Mouse (Mus musculus): ENCODE measurements around the gene Tcf7l1. TPM values are rescaled to one million over a fixed set of nuclear protein-coding genes. Genes with fewer than 3 reads are reported as not detected.

Tcf7l1 gene
- polyA plus RNA-seq, 1 experiment from 2014 or later, result 17.0 TPM

DNA sequence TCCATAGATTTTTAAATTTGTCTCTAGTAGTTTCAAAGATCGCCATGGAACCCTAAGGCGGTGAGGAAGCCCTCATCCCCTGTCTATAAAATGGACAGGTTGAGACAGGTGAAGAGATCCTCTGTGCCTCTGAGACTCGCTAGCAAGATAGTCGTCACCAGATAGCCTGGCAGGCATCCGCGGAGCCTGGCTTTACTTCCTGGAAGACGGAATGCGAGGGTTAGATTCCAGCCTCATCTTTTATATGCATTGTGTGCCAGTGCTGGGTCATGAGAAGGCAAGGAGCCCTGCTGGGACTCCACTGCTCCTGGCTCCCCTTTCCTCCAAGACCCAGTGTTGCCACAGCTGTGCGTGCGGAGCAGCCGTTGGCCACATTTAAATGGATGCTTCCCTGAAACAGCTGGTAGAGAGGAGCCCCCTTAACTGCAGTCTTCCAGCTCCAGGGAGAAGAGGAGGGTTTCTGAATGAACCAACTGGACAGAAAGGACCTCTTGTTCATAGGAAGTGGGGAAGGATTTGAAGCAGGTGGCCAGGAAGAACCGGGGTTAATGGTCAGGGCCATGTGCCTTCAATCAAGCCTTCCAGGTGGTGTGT is 141.0 kb downstream of the Tcf7l1 start:
- ATAC-seq (ENCODE audit: low FRiP score), result no peak
- Histone ChIP-seq H3K4me3 (ENCODE audit: low read depth, low read length) (no peak overlapping the region), H3K9me3 (ENCODE audit: control insufficient read depth, low read length) (no peaks in the 10 kb centered on the region), H3K4me2 (replicated peaks; ENCODE audit: low read depth, low read length) (no peak overlapping the region), H3K36me3 (ENCODE audit: control insufficient read depth, insufficient read depth, low read length) (no peaks in the 10 kb centered on the region), H3K9ac (ENCODE audit: low read depth, low read length) (no peak overlapping the region), H3K27me3 (ENCODE audit: control insufficient read depth, insufficient read depth, low read length) (no peaks in the 10 kb centered on the region), H3K4me1 (replicated peaks; ENCODE audit: control insufficient read depth, insufficient read depth, low read length) (no peaks in the 10 kb centered on the region), H3K27ac (ENCODE audit: low read depth, low read length) (no peak overlapping the region)
- no peak for DNase-seq (ENCODE audit: low spot score)
- WGBS, result 66% methylated on average over 12 of the region's 12 CpGs

- Histone ChIP-seq H3K27me3 (ENCODE audit: control insufficient read depth, insufficient read depth, low read length) (no peaks in the 10 kb centered on the region), H3K4me1 (replicated peaks; ENCODE audit: control insufficient read depth, insufficient read depth, low read length) (no peaks in the 10 kb centered on the region), H3K9me3 (ENCODE audit: control insufficient read depth, low read length) (no peaks in the 10 kb centered on the region), H3K4me3 (ENCODE audit: low read depth, low read length) (no peak overlapping the region), H3K36me3 (ENCODE audit: control insufficient read depth, insufficient read depth, low read length) (no peaks in the 10 kb centered on the region), H3K27ac (ENCODE audit: low read depth, low read length) (no peak overlapping the region), H3K4me2 (replicated peaks; ENCODE audit: low read depth, low read length) (no peak overlapping the region), H3K9ac (ENCODE audit: low read depth, low read length) (no peak overlapping the region)
- DNase-seq (ENCODE audit: low spot score) (peak; percentile 83), ATAC-seq (ENCODE audit: low FRiP score) (peak; percentile 61)
- 58% methylated on average over 10 of the region's 10 CpGs for WGBS
Measured at GRCm38 (mm10) chr6:72647383-72647820, 141.7 kb downstream of the Tcf7l1 start.

DNA sequence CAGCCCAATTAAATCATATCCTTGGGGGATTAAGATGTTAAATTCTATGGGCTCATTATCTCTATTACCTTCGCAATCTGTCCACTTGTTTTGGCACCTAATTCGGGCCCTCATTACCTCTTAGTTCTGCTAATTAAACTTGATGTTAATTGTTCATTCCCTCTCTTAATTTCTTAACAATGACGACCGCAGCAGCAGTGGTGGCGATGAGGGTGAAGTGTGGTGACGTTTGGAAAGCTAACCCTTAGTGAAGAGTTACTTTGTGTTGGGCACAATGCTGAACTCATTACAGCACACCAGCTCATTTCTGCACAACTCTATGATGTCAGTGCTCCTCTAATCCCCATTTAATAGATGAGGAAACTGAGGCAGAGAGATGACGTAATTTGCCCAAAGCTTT is 143.7 kb downstream of the Tcf7l1 start:
- DNase-seq (ENCODE audit: low spot score) (no peak), ATAC-seq (ENCODE audit: low FRiP score) (no peak)
- Histone ChIP-seq H3K36me3 (ENCODE audit: control insufficient read depth, insufficient read depth, low read length) (no peaks in the 10 kb centered on the region), H3K9ac (ENCODE audit: low read depth, low read length) (no peak overlapping the region), H3K9me3 (ENCODE audit: control insufficient read depth, low read length) (no peaks in the 10 kb centered on the region), H3K27ac (ENCODE audit: low read depth, low read length) (no peak overlapping the region), H3K4me1 (replicated peaks; ENCODE audit: control insufficient read depth, insufficient read depth, low read length) (no peaks in the 10 kb centered on the region), H3K27me3 (ENCODE audit: control insufficient read depth, insufficient read depth, low read length) (no peaks in the 10 kb centered on the region), H3K4me2 (replicated peaks; ENCODE audit: low read depth, low read length) (no peak overlapping the region), H3K4me3 (ENCODE audit: low read depth, low read length) (no peak overlapping the region)
- 87% methylated on average over 7 of the region's 7 CpGs for WGBS

DNA sequence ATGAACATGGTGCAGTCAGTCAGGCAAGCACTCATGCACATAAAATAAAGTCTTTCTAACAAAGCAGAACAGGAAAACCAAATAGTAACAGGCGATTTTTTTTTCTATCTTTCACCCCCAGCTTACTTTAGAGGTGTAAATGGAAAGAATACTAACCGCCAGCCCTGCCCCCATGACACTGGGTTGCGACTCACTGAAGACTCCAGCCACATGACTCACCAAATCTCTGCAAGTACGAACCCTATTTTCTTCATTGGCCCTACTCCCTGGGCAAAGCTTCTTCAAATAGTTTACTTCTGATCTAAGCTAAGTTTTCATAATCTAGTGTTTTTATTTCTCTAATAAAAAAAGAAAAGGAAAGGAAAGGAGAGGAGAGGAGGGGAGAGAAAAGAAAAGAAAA is 144.5 kb downstream of the Tcf7l1 start:
- ATAC-seq (ENCODE audit: low FRiP score), result no peak
- no peak overlapping the region for H3K9ac ChIP-seq (ENCODE audit: low read depth, low read length)
- no peaks in the 10 kb centered on the region for H3K36me3 ChIP-seq (ENCODE audit: control insufficient read depth, insufficient read depth, low read length)
- WGBS, result 84% methylated on average over 4 of the region's 4 CpGs
- H3K4me3 ChIP-seq (ENCODE audit: low read depth, low read length), result no peak overlapping the region
- H3K4me1 ChIP-seq (replicated peaks; ENCODE audit: control insufficient read depth, insufficient read depth, low read length), result no peaks in the 10 kb centered on the region
- H3K27ac ChIP-seq (ENCODE audit: low read depth, low read length), result no peak overlapping the region
- no peaks in the 10 kb centered on the region for H3K27me3 ChIP-seq (ENCODE audit: control insufficient read depth, insufficient read depth, low read length)
- no peak for DNase-seq (ENCODE audit: low spot score)
- no peak overlapping the region for H3K4me2 ChIP-seq (replicated peaks; ENCODE audit: low read depth, low read length)
- no peaks in the 10 kb centered on the region for H3K9me3 ChIP-seq (ENCODE audit: control insufficient read depth, low read length)

GRCm38 (mm10) chr6:72641218-72641954 is 147.7 kb downstream of the Tcf7l1 start:
- no peak for ATAC-seq (ENCODE audit: low FRiP score)
- Histone ChIP-seq H3K4me2 (replicated peaks; ENCODE audit: low read depth, low read length) (no peak overlapping the region), H3K9me3 (ENCODE audit: control insufficient read depth, low read length) (no peaks in the 10 kb centered on the region), H3K9ac (ENCODE audit: low read depth, low read length) (no peak overlapping the region), H3K4me1 (replicated peaks; ENCODE audit: control insufficient read depth, insufficient read depth, low read length) (no peaks in the 10 kb centered on the region), H3K27ac (ENCODE audit: low read depth, low read length) (no peak overlapping the region), H3K4me3 (ENCODE audit: low read depth, low read length) (no peak overlapping the region), H3K36me3 (ENCODE audit: control insufficient read depth, insufficient read depth, low read length) (no peaks in the 10 kb centered on the region), H3K27me3 (ENCODE audit: control insufficient read depth, insufficient read depth, low read length) (no peaks in the 10 kb centered on the region)
- 83% methylated on average over 18 of the region's 18 CpGs for WGBS
- no peak for DNase-seq (ENCODE audit: low spot score)

- ATAC-seq (ENCODE audit: low FRiP score) (no peak), DNase-seq (ENCODE audit: low spot score) (no peak)
- Histone ChIP-seq H3K27me3 (ENCODE audit: control insufficient read depth, insufficient read depth, low read length) (no peaks in the 10 kb centered on the region), H3K36me3 (ENCODE audit: control insufficient read depth, insufficient read depth, low read length) (no peaks in the 10 kb centered on the region), H3K4me1 (replicated peaks; ENCODE audit: control insufficient read depth, insufficient read depth, low read length) (no peaks in the 10 kb centered on the region), H3K4me3 (ENCODE audit: low read depth, low read length) (no peak overlapping the region), H3K4me2 (replicated peaks; ENCODE audit: low read depth, low read length) (no peak overlapping the region), H3K27ac (ENCODE audit: low read depth, low read length) (no peak overlapping the region), H3K9ac (ENCODE audit: low read depth, low read length) (no peak overlapping the region), H3K9me3 (ENCODE audit: control insufficient read depth, low read length) (no peaks in the 10 kb centered on the region)
- WGBS, result 76% methylated on average over 3 of the region's 3 CpGs
Measured at GRCm38 (mm10) chr6:72636940-72637339, 152.1 kb downstream of the Tcf7l1 start.

- H3K9me3 ChIP-seq (ENCODE audit: control insufficient read depth, low read length), result no peaks in the 10 kb centered on the region
- peak; percentile 83 for DNase-seq (ENCODE audit: low spot score)
- H3K4me1 ChIP-seq (replicated peaks; ENCODE audit: control insufficient read depth, insufficient read depth, low read length), result no peaks in the 10 kb centered on the region
- no peak overlapping the region for H3K4me2 ChIP-seq (replicated peaks; ENCODE audit: low read depth, low read length)
- H3K36me3 ChIP-seq (ENCODE audit: control insufficient read depth, insufficient read depth, low read length), result no peaks in the 10 kb centered on the region
- no peak overlapping the region for H3K9ac ChIP-seq (ENCODE audit: low read depth, low read length)
- H3K4me3 ChIP-seq (ENCODE audit: low read depth, low read length), result no peak overlapping the region
- peak; percentile 50; the same call in 1 of the 2 replicates for ATAC-seq (ENCODE audit: low FRiP score)
- 58% methylated on average over 12 of the region's 12 CpGs for WGBS
- no peaks in the 10 kb centered on the region for H3K27me3 ChIP-seq (ENCODE audit: control insufficient read depth, insufficient read depth, low read length)
- no peak overlapping the region for H3K27ac ChIP-seq (ENCODE audit: low read depth, low read length)
Measured at GRCm38 (mm10) chr6:72635760-72636431, 153.2 kb downstream of the Tcf7l1 start.

GRCm38 (mm10) chr6:72634311-72634710 is 154.7 kb downstream of the Tcf7l1 start:
- Histone ChIP-seq H3K9me3 (ENCODE audit: control insufficient read depth, low read length) (no peaks in the 10 kb centered on the region), H3K4me1 (replicated peaks; ENCODE audit: control insufficient read depth, insufficient read depth, low read length) (no peaks in the 10 kb centered on the region), H3K4me3 (ENCODE audit: low read depth, low read length) (no peak overlapping the region), H3K27ac (ENCODE audit: low read depth, low read length) (no peak overlapping the region), H3K36me3 (ENCODE audit: control insufficient read depth, insufficient read depth, low read length) (no peaks in the 10 kb centered on the region), H3K4me2 (replicated peaks; ENCODE audit: low read depth, low read length) (no peak overlapping the region), H3K27me3 (ENCODE audit: control insufficient read depth, insufficient read depth, low read length) (no peaks in the 10 kb centered on the region), H3K9ac (ENCODE audit: low read depth, low read length) (no peak overlapping the region)
- DNase-seq (ENCODE audit: low spot score) (no peak), ATAC-seq (ENCODE audit: low FRiP score) (no peak)
- WGBS, result 78% methylated on average over 10 of the region's 10 CpGs

Measured in hindbrain, embryonic 11.5 days (tissue).